Mouse (Mus musculus) heart, postnatal 0 days (tissue): ENCODE measurements at regions not wholly inside any gene's neighbourhood (a gene's known extent, or its start where the extent isn't known, plus 50 kb on each side); places are given as distances from the start of the nearest gene placed in this dataset.

Experiments used
- ATAC-seq: fragments of 200-750 bp; cut with Nextera tagmentation; 2 replicates; pipeline ENCODE4 v1.8.0; 2017; ENCODE audit warnings: low read depth, moderate number of reproducible peaks, moderate library complexity; ENCODE audit not compliant: insufficient read depth
- DNase-seq: peaks from one replicate; pipeline ENCODE4 v3.0.0-alpha.2; 2016; ENCODE audit warnings: low spot score
- H3K27ac ChIP-seq: fragments of 300-500 bp; sonication (generic); 2 replicates; pipeline ENCODE4 v1.5.1; 2014; ENCODE audit warnings: low read depth, mild to moderate bottlenecking
- H3K27me3 ChIP-seq: fragments of 300-500 bp; sonication (generic); 2 replicates; pipeline ENCODE4 v1.6.1; 2014; ENCODE audit warnings: low read length, mixed read lengths; ENCODE audit not compliant: control insufficient read depth, insufficient read depth
- H3K36me3 ChIP-seq: fragments of 300-500 bp; sonication (generic); replicated peaks from 2 replicates; pipeline ENCODE4 v1.6.1; 2014; ENCODE audit warnings: low read length, mixed read lengths; ENCODE audit not compliant: control insufficient read depth, insufficient read depth
- H3K4me1 ChIP-seq: fragments of 300-500 bp; sonication (generic); 2 replicates; pipeline ENCODE4 v1.6.1; 2014; ENCODE audit warnings: antibody characterized with exemption; ENCODE audit not compliant: control insufficient read depth, insufficient read depth
- H3K4me2 ChIP-seq: fragments of 300-500 bp; sonication (generic); 2 replicates; pipeline ENCODE4 v1.6.1; 2014; ENCODE audit warnings: low read depth, mild to moderate bottlenecking, low read length, moderate library complexity
- H3K4me3 ChIP-seq: fragments of 300-500 bp; sonication (generic); 2 replicates; pipeline ENCODE4 v1.5.1; 2014; ENCODE audit warnings: low read depth, low read length
- H3K9ac ChIP-seq: fragments of 300-500 bp; sonication (generic); replicated peaks from 2 replicates; pipeline ENCODE4 v1.6.1; 2014; ENCODE audit warnings: low read depth, low read length, mixed read lengths
- H3K9me3 ChIP-seq: fragments of 300-500 bp; sonication (generic); replicated peaks from 2 replicates; pipeline ENCODE4 v1.6.1; 2016; ENCODE audit warnings: low read length; ENCODE audit not compliant: control insufficient read depth
- CTCF ChIP-seq: IDR thresholded peaks from 2 replicates; pipeline ENCODE4 v1.5.1; 2016; ENCODE audit warnings: antibody characterized with exemption, control low read depth, low read depth
- EP300 ChIP-seq: IDR thresholded peaks from 2 replicates; pipeline ENCODE4 v1.6.1; 2016; ENCODE audit warnings: antibody characterized with exemption, low read depth
- WGBS: fragments of 180-500 bp; shearing (Covaris S2); extraction: QIAGEN DNeasy Blood & Tissue Kit; methylation state at CpG from one replicate; pipeline ENCODE4 v1.1.7; 2014; 5-methylcytosine and 5-hydroxymethylcytosine counted together

DNA sequence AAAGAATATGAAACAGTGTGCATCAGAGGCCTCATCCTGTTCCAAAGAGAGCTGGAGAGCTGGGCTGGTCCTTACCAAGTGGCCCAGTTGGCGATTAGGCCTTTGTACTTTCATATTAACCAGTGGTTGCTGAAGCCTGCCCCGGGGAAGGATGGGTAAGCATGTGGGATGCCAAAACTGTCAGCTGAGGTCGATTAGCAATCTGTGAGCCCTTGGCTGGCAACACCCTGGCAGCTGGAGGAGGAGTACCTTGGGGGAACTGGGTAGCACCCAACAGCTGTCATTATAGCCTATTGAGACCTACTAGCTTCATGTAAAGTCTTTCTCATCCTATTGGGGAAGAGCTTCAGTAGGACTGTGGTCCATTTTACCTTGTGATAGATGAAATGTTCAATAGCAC lies 277.2 kb upstream of the 4930583I09Rik start:
- no peaks in the 10 kb centered on the region for H3K4me1 ChIP-seq
- TF ChIP-seq CTCF (no peak), EP300 (no peak)
- no peak overlapping the region for H3K9ac ChIP-seq
- H3K36me3 ChIP-seq, result no peaks in the 10 kb centered on the region
- H3K27me3 ChIP-seq, result no peaks in the 10 kb centered on the region
- H3K4me2 ChIP-seq, result no peak overlapping the region
- H3K27ac ChIP-seq, result no peak overlapping the region
- no peaks in the 10 kb centered on the region for H3K9me3 ChIP-seq
- WGBS, result 68% methylated on average over 3 of the region's 3 CpGs
- no peak for ATAC-seq
- DNase-seq, result no peak
- H3K4me3 ChIP-seq, result no peak overlapping the region

DNA sequence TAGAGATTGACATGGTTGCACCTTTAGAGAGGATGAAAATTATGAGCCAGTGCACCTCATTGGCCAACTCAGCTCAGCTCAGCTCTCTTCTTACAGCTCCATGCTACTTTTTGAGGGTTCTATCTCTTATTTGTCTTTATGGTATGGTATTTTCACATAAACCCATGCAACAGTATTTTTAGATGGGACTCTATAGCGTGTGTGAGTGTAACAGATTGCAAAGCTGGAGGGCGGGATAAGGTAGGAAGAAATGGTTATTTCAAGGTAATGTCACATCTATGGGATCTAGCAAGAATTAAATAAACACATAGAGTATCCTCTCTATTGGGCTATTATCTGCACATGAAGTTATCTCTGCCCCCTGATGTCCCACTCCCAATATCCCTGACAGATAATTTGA lies 269.8 kb upstream of the 4930583I09Rik start:
- Histone ChIP-seq H3K4me1 (no peaks in the 10 kb centered on the region), H3K9ac (no peak overlapping the region), H3K4me3 (no peak overlapping the region), H3K27ac (no peak overlapping the region), H3K27me3 (no peaks in the 10 kb centered on the region), H3K36me3 (no peaks in the 10 kb centered on the region), H3K9me3 (no peaks in the 10 kb centered on the region), H3K4me2 (no peak overlapping the region)
- WGBS, result 71% methylated on average over 2 of the region's 2 CpGs
- DNase-seq, result no peak
- no peak for ATAC-seq
- TF ChIP-seq EP300, result no peak
- no peak for TF ChIP-seq CTCF

GRCm38 (mm10) chr17:65101157-65101556 lies 265.3 kb upstream of the 4930583I09Rik start:
- Histone ChIP-seq H3K4me2 (peak overlapping the region; percentile 46), H3K9ac (no peak overlapping the region), H3K4me1 (0 out of 2 replicates have a peak, but pooled peaks cover 4% of the 10 kb centered on the region), H3K36me3 (no peaks in the 10 kb centered on the region), H3K9me3 (no peaks in the 10 kb centered on the region), H3K27me3 (no peaks in the 10 kb centered on the region), H3K4me3 (peak overlapping the region; percentile 7; the same call in 1 of the 2 replicates), H3K27ac (peak overlapping the region; percentile 91)
- DNase-seq (peak; percentile 84), ATAC-seq (peak; percentile 95)
- TF ChIP-seq CTCF (no peak), EP300 (peak; percentile 54; the same call in 1 of the 2 replicates)
- WGBS, result 24% methylated on average over 6 of the region's 6 CpGs

GRCm38 (mm10) chr17:65082249-65082648 lies 246.4 kb upstream of the 4930583I09Rik start:
- Histone ChIP-seq H3K4me2 (no peak overlapping the region), H3K9ac (no peak overlapping the region), H3K4me1 (no peaks in the 10 kb centered on the region), H3K27me3 (no peaks in the 10 kb centered on the region), H3K9me3 (no peaks in the 10 kb centered on the region), H3K36me3 (no peaks in the 10 kb centered on the region), H3K27ac (no peak overlapping the region), H3K4me3 (no peak overlapping the region)
- ATAC-seq, result no peak
- no peak for DNase-seq
- WGBS, result 92% methylated on average over 8 of the region's 8 CpGs
- TF ChIP-seq CTCF (no peak), EP300 (no peak)

- H3K4me3 ChIP-seq, result no peak overlapping the region
- H3K9me3 ChIP-seq, result no peaks in the 10 kb centered on the region
- H3K4me2 ChIP-seq, result no peak overlapping the region
- no peaks in the 10 kb centered on the region for H3K27me3 ChIP-seq
- H3K36me3 ChIP-seq, result no peaks in the 10 kb centered on the region
- DNase-seq, result no peak
- TF ChIP-seq CTCF, result no peak
- no peak for TF ChIP-seq EP300
- no peaks in the 10 kb centered on the region for H3K4me1 ChIP-seq
- no peak for ATAC-seq
- H3K9ac ChIP-seq, result no peak overlapping the region
- 67% methylated on average over 2 of the region's 2 CpGs for WGBS
- no peak overlapping the region for H3K27ac ChIP-seq
Observed at GRCm38 (mm10) chr17:65081779-65082086, 245.9 kb upstream of the 4930583I09Rik start.

DNA sequence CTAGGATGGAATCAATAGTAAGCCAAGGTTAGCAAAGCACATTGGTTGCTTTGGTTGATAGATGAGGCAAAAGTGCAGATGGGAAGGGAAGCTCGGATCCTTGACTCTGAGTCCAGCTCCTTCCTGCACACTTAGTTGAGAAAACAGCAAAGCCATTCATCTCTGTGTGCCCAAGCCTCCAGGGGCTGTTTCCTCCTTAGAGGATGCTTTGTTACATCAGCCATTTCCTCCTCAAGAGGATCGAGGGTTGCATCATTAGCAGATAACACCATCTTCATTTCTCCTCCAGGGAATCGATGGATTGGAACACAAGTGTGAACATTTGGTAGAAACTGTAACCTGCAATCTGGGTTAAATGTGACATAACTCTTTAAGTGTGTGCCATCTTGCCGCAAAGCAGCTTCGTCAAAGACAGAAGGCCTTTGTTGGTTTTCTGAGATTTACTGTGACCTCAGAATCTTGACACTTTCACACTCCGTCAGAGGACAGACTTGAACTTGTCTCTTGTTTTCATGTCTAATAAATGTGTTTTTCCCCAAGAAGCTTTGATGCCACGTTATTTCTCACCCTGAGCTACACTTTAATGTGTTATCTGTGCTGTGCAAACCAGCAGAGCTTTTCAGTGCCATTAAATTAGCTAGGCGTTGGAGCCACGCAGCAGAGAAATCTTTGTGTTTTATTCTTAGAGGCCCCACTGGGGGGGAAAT lies 245.4 kb upstream of the 4930583I09Rik start:
- TF ChIP-seq EP300 (no peak), CTCF (no peak)
- DNase-seq, result no peak
- ATAC-seq, result no peak
- H3K4me2 ChIP-seq, result no peak overlapping the region
- 63% methylated on average over 9 of the region's 9 CpGs for WGBS
- H3K9me3 ChIP-seq, result no peaks in the 10 kb centered on the region
- no peak overlapping the region for H3K4me3 ChIP-seq
- no peak overlapping the region for H3K27ac ChIP-seq
- no peaks in the 10 kb centered on the region for H3K27me3 ChIP-seq
- H3K4me1 ChIP-seq, result no peaks in the 10 kb centered on the region
- H3K36me3 ChIP-seq, result no peaks in the 10 kb centered on the region
- H3K9ac ChIP-seq, result no peak overlapping the region
